Mouse (Mus musculus) lung, postnatal 0 days (tissue): ENCODE results near the gene Npas1.

Experiments used
- CTCF ChIP-seq: IDR thresholded peaks from 2 replicates; pipeline ENCODE4 v1.5.1; 2016; ENCODE audit warnings: antibody characterized with exemption, mild to moderate bottlenecking
- EP300 ChIP-seq: IDR thresholded peaks from 2 replicates; pipeline ENCODE4 v1.6.1; 2016; ENCODE audit warnings: antibody characterized with exemption, mild to moderate bottlenecking, control low read depth

DNA sequence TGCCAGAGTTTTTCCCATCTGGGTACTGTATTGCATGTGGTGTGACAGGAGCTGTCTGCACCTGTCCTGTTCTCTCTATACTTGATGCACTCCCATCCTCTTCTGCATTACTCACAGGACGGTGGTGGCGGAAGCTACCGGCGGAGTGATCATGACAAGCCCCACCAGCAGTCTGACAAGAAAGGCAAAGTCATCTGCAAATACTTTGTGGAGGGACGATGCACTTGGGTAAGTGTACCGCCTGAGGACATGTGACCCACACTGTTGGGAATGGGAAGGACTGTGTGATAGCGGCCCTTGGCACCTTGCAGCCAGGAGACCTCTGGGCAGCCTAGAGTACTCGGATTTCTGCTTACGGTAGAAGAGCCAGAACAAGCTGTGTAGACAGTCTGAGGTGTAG lies 53.8 kb downstream of the Npas1 start:
- TF ChIP-seq CTCF (no peak), EP300 (no peak)
